Mouse (Mus musculus) limb, embryonic 14.5 days (tissue): ENCODE data around the gene Zfp106. TPM values are rescaled to one million over a fixed set of nuclear protein-coding genes. Genes with fewer than 3 reads are reported as not detected.

Experiments used
- ATAC-seq: fragments of 200-750 bp; cut with Nextera tagmentation; 2 replicates; pipeline ENCODE4 v1.8.0; 2017; ENCODE audit warnings: low read depth, moderate number of reproducible peaks, moderate TSS enrichment; ENCODE audit not compliant: low FRiP score
- DNase-seq: peaks from one replicate; pipeline ENCODE4 v3.0.0-alpha.2; 2015; ENCODE audit warnings: low spot score
- H3K27ac ChIP-seq: fragments of 300-500 bp; sonication (generic); replicated peaks from 2 replicates; pipeline ENCODE4 v1.5.1; 2014; ENCODE audit warnings: low read depth, mild to moderate bottlenecking, low read length, moderate library complexity, mixed read lengths
- H3K27me3 ChIP-seq: fragments of 300-500 bp; sonication (generic); 2 replicates; pipeline ENCODE4 v1.6.1; 2014; ENCODE audit warnings: low read length, mixed read lengths; ENCODE audit not compliant: control insufficient read depth, insufficient read depth
- H3K36me3 ChIP-seq: fragments of 300-500 bp; sonication (generic); 2 replicates; pipeline ENCODE4 v1.6.1; 2014; ENCODE audit warnings: mild to moderate bottlenecking, low read length, moderate library complexity, mixed read lengths; ENCODE audit not compliant: control insufficient read depth, insufficient read depth
- H3K4me1 ChIP-seq: fragments of 300-500 bp; sonication (generic); 2 replicates; pipeline ENCODE4 v1.6.1; 2014; ENCODE audit warnings: antibody characterized with exemption, low read length, mixed read lengths; ENCODE audit not compliant: control insufficient read depth, insufficient read depth
- H3K4me2 ChIP-seq: fragments of 300-500 bp; sonication (generic); replicated peaks from 2 replicates; pipeline ENCODE4 v1.6.1; 2014; ENCODE audit warnings: low read depth, mild to moderate bottlenecking, low read length, moderate library complexity; ENCODE audit not compliant: severe bottlenecking
- H3K4me3 ChIP-seq: fragments of 300-500 bp; sonication (generic); replicated peaks from 2 replicates; pipeline ENCODE4 v1.5.1; 2014; ENCODE audit warnings: low read length
- H3K9ac ChIP-seq: fragments of 300-500 bp; sonication (generic); 2 replicates; pipeline ENCODE4 v1.6.1; 2014; ENCODE audit warnings: mild to moderate bottlenecking, low read depth, low read length, moderate library complexity; ENCODE audit not compliant: severe bottlenecking
- H3K9me3 ChIP-seq: fragments of 300-500 bp; sonication (generic); 2 replicates; pipeline ENCODE4 v1.6.1; 2016; ENCODE audit warnings: low read length; ENCODE audit not compliant: control insufficient read depth
- POLR2A ChIP-seq: fragments of 200-500 bp; IDR thresholded peaks from 2 replicates; pipeline ENCODE4 v1.8.0; 2012; ENCODE audit warnings: inconsistent platforms, mild to moderate bottlenecking, moderate library complexity, borderline replicate concordance; ENCODE audit not compliant: insufficient read depth, insufficient read length; ENCODE audit errors: extremely low read depth
- WGBS: fragments of 180-500 bp; shearing (Covaris S2); extraction: QIAGEN DNeasy Blood & Tissue Kit; methylation state at CpG from one replicate; pipeline ENCODE4 v1.1.7; 2014; 5-methylcytosine and 5-hydroxymethylcytosine counted together
- polyA plus RNA-seq, 2 experiments: library from polyadenylated mRNA; depleted of rRNA in 1 of 2; stranded (reverse) in 1 of 2; unstranded in 1 of 2; fragments of >200 nt; fragmentation: Nextera tagmentation in 1 of 2; extraction: Ambion mirVana in 1 of 2; gene quantifications; 2 replicates each; pipeline versions ENCODE4 v1.2.1 to v1.2.3; 2012 to 2014

The Zfp106 gene
- polyA plus RNA-seq, 2 experiments = 58.0 to 61.1 TPM

DNA sequence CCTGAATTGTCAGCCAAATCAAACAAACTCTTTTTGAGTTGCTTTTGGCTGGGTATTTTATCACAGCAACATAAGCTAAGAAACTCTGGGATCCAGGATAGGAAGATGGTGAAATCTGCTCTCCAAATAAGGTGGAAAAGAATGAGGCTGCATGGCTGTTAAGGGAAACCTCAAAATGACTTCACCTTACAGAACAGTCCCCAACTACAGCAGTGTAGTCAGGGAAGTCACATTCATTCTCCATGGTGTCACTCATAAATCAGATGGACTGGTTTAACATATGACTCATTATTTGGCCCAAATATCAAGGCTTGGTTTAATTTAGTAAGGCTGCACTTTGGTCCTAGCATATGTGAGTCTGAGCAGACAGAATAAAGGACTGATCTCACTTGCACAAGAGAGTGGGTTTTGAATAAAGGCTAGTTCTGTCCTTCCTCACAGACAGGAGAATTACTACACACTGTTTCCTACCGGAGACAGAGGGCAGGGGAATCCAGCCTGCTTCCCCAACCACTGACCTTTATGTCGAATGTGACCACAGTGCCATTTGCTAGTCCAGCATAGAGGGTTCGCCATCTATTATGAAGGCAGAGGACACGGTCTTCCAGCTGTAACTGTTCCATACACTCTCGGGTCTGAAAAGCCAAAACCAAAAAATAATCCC, 45.0 kb downstream of the Zfp106 start:
- H3K4me3 ChIP-seq = no peak overlapping the region
- no peak overlapping the region for H3K9ac ChIP-seq
- DNase-seq = no peak
- H3K36me3 ChIP-seq = peaks cover 96% of the 10 kb centered on the region
- TF ChIP-seq POLR2A = no peak
- 94% methylated on average over 5 of the region's 5 CpGs for WGBS
- H3K4me1 ChIP-seq = no peaks in the 10 kb centered on the region
- ATAC-seq = no peak
- H3K27me3 ChIP-seq = no peaks in the 10 kb centered on the region
- no peaks in the 10 kb centered on the region for H3K9me3 ChIP-seq
- H3K4me2 ChIP-seq = no peak overlapping the region
- H3K27ac ChIP-seq = no peak overlapping the region

GRCm38 (mm10) chr2:120514181-120514580, 49.5 kb downstream of the Zfp106 start:
- DNase-seq (no peak), ATAC-seq (no peak)
- H3K27me3 ChIP-seq = no peaks in the 10 kb centered on the region
- 89% methylated on average over 4 of the region's 4 CpGs for WGBS
- TF ChIP-seq POLR2A = no peak
- peaks cover 87% of the 10 kb centered on the region for H3K36me3 ChIP-seq
- H3K27ac ChIP-seq = no peak overlapping the region
- no peaks in the 10 kb centered on the region for H3K9me3 ChIP-seq
- H3K4me1 ChIP-seq = no peaks in the 10 kb centered on the region
- H3K9ac ChIP-seq = no peak overlapping the region
- no peak overlapping the region for H3K4me3 ChIP-seq
- H3K4me2 ChIP-seq = no peak overlapping the region

DNA sequence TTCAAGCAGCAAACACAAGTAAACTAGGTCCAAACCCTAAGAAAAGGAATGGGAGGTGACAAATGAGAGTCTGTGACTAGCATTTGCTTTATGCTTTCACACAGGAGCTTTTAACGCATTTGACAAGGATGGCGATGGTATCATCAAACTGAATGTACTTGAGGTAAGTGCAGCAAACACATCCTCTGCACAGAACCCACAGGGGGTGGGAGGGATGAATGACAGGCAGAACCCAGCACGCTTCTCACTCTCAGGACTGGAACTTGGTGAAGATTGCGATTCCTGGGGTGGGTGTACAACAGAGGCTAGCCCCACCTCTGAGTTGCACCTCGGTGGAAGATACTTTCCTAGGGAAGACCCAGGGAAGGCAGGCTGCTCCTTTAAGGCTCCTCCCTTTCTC, 59.7 kb downstream of the Zfp106 start:
- no peak overlapping the region for H3K9ac ChIP-seq
- WGBS = 86% methylated on average over 5 of the region's 5 CpGs
- no peak overlapping the region for H3K4me2 ChIP-seq
- no peaks in the 10 kb centered on the region for H3K9me3 ChIP-seq
- no peak for ATAC-seq
- no peak overlapping the region for H3K4me3 ChIP-seq
- H3K27me3 ChIP-seq = no peaks in the 10 kb centered on the region
- H3K27ac ChIP-seq = no peak overlapping the region
- no peak for TF ChIP-seq POLR2A
- H3K4me1 ChIP-seq = no peaks in the 10 kb centered on the region
- H3K36me3 ChIP-seq = peaks cover 35% of the 10 kb centered on the region
- DNase-seq = no peak

DNA sequence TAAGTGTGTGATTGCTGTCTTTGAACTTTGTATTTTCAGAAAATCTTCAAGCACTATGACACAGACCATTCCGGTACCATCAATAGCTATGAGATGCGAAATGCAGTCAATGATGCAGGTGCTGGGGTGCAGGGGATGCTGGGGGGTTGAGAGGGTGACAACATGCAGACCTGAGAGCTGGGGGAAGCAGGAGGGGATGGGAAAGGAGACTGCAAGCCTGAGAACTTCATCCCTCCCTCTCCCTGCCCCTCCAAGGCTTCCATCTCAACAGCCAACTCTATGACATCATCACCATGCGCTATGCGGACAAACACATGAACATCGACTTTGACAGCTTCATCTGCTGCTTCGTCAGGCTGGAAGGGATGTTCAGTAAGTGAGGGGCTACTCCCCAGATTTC, 60.5 kb downstream of the Zfp106 start:
- ATAC-seq = no peak

DNA sequence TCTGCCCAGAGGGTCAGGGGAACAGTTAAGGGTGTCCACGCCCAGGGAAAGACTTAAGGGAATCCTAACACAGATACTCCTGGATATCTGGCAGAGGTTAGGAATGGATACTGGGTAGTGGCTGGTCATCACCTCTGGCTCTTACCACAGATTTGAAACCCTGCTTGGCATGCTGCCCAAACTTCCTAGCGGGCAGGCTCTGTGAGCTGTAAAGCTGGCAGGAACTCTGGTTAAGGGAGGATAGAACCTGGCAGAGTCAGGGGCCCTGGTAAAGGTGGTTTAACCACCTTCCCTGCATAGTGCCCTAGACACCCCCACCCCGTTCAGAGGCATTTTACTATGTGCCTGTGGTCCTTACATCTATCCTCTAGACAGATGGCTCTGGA, 61.0 kb downstream of the Zfp106 start:
- Histone ChIP-seq H3K4me3 (no peak overlapping the region), H3K27ac (no peak overlapping the region), H3K9me3 (no peaks in the 10 kb centered on the region), H3K9ac (no peak overlapping the region), H3K27me3 (no peaks in the 10 kb centered on the region), H3K36me3 (peaks cover 23% of the 10 kb centered on the region), H3K4me1 (no peaks in the 10 kb centered on the region), H3K4me2 (no peak overlapping the region)
- 64% methylated on average over 3 of the region's 3 CpGs for WGBS
- TF ChIP-seq POLR2A = no peak
- no peak for DNase-seq
- ATAC-seq = no peak

More for the DNA sequence above, 60.5 kb downstream of the Zfp106 start:
- Histone ChIP-seq H3K36me3 (peaks cover 26% of the 10 kb centered on the region), H3K27ac (no peak overlapping the region), H3K4me3 (no peak overlapping the region), H3K4me1 (no peaks in the 10 kb centered on the region), H3K27me3 (no peaks in the 10 kb centered on the region), H3K4me2 (no peak overlapping the region), H3K9me3 (no peaks in the 10 kb centered on the region), H3K9ac (no peak overlapping the region)
- DNase-seq = no peak
- no peak for TF ChIP-seq POLR2A
- WGBS = 96% methylated on average over 6 of the region's 6 CpGs
